Mouse (Mus musculus) brain, embryonic 14.5 days (tissue): ENCODE measurements around the gene Fbxl17.

Experiments
- CTCF ChIP-seq: fragments of 200-500 bp; IDR thresholded peaks from 2 replicates; pipeline ENCODE4 v1.5.1; 2012; ENCODE audit warnings: inconsistent platforms, mild to moderate bottlenecking, moderate library complexity, borderline replicate concordance; ENCODE audit not compliant: insufficient read depth, insufficient read length; ENCODE audit errors: extremely low read depth
- POLR2A ChIP-seq: fragments of 200-500 bp; IDR thresholded peaks from 2 replicates; pipeline ENCODE4 v1.6.1; 2012; ENCODE audit warnings: mild to moderate bottlenecking, inconsistent platforms, borderline replicate concordance; ENCODE audit not compliant: poor library complexity, insufficient read depth, insufficient read length, severe bottlenecking; ENCODE audit errors: extremely low read depth

- TF ChIP-seq CTCF = peak; percentile 54; the same call in 1 of the 2 replicates
- TF ChIP-seq POLR2A = no peak
Measured at GRCm38 (mm10) chr17:63547465-63547864, 47.6 kb upstream of the Fbxl17 start.
